Mouse (Mus musculus) telencephalon, adult 2 months (tissue): ENCODE measurements around the gene Zranb2.

Experiments
- DNase-seq: peaks from one replicate; pipeline ENCODE4 v3.0.0-alpha.2; 2011; ENCODE audit warnings: low read depth, low spot score

Gene Zranb2

DNA sequence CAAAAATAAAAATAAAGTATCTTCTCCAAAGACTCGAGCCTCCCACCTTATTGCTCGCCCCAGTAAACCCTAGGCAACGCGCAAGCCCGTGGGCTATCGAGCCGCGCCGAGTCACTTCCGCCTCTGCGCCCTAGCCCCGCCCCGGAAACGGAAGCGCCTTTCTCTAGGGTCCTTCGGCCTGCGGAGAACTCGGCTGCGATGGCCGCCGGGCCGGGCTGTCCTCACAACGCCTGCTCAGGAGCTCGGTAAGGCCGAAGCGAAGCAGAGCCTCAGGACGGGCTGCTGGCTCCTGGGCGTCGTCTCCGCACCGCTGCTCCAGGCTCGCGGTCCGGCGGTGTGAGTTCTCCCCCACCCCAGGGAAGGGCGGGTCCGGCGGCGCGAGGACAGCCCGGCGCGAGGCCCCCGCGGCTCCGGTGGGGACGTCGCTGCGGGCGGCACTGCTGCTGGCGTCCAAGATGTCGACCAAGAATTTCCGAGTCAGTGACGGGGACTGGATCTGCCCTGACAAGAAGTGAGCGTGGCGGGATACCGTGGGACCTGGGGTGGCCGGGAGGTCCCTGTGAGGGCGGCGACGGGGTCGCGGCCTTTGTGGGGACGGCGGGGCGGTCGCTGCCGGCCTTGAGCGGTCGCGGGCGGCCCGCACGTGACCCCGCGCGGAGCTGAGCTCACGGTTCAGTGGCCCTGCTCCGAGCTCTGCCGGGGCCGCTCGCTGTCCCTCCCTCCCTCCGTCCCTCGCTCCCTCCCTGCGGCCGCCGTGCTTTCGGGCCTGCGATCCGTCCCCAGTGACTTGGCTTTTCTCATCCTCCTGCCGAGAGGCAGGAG lies at the start of gene Zranb2:
Zranb2 (plus strand) TSS at position 197 of the 822 bp plus-strand sequence.
- peak; percentile 85 for DNase-seq

- no peak for DNase-seq
Observed at GRCm38 (mm10) chr3:157492043-157492442, 41.9 kb upstream of the Zranb2 start.

DNA sequence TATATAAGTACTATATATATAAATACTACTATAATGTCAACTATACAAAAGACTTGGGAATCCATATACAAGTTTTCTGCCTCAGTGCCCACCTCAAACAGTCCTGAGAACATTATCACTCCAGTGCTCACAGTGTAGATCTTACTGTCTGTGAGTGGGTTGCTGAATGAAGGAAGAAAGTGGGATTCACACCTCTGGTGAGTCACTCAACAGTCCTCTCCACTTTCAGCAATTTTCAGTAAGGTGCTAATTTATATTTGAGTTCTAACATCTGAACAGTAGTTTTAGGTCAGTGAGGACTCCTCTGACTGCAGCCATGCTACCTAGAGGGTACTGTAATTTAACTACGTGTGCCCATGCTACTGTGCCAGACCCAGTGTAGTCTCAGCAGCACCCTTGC lies 31.7 kb upstream of the Zranb2 start:
- DNase-seq: peak; percentile 13

DNA sequence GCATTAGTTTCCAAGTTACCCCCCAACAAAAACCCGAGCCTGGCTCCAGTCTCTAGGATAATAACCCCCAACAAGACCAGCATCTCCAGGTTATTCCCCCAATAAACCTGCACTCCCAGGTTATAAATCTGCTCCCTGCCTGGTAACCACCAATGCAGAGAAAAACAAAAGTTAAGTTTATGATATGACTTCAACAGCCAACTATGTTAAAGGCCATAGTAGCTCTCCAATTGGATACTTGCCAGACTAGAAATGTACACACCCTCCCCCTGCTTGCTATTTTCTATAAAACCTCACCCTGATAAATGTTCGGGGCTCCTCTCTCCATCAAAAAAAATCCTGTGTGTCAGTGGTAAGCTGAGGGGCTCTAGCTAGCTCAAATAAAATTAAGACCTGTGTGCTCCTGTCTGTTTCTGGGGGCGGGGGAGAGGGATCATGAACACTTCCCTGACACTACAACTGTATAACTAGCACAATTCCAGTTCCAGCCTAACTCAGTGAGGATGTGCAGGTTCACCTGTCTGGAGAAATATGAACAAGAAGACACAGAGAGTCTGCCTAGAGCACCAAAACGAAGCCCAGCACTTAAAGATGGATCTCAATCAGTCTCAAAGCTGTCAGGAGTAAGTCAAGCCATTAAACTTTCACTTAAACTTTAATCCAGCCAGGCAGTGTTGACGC lies 19.7 kb upstream of the Zranb2 start:
- DNase-seq: no peak

GRCm38 (mm10) chr3:157516471-157516870 lies 17.5 kb upstream of the Zranb2 start:
- DNase-seq: no peak

GRCm38 (mm10) chr3:157517992-157518391 lies 16.0 kb upstream of the Zranb2 start:
- no peak for DNase-seq

DNA sequence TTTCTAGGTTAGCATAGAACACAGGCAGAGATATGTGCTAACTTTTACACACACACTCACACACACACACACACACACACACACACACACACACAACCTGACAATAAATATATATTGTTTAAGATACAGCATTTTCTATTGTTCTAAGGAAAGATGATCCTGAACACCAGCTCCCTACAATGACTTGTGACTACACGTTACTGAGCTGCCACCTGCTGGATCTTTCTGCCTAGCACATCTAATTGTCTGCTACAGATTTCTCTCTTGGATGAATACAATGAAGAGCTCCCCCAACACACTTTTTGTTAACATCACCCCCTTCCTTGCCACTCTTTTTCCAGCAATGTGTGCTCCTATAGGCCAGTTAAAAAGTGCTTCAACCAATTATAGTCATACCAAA lies 13.5 kb upstream of the Zranb2 start:
- DNase-seq: peak; percentile 52

GRCm38 (mm10) chr3:157523834-157524233 lies 10.1 kb upstream of the Zranb2 start:
- DNase-seq: no peak

DNA sequence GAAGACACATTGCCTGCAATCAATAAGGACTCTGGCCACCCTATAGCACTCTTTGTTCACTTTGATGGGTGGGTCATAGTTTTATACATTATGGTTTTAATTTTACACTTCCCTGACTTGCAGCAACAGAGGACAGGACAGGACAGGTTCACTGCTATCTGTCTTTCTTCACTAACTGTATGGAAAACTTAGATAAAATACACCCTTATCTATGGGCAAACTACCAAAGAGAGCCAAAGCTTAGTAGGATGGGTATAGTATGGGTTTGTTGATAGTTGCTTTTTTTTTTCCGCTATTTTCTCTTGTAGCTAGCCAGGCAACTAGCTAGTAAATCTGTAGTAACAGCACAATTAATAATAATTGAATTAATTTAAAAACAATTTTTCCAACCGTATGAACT lies 2.4 kb upstream of the Zranb2 start:
- no peak for DNase-seq

- DNase-seq: peak; percentile 28
Observed at GRCm38 (mm10) chr3:157534786-157535415, 941 bp downstream of the Zranb2 start.

DNA sequence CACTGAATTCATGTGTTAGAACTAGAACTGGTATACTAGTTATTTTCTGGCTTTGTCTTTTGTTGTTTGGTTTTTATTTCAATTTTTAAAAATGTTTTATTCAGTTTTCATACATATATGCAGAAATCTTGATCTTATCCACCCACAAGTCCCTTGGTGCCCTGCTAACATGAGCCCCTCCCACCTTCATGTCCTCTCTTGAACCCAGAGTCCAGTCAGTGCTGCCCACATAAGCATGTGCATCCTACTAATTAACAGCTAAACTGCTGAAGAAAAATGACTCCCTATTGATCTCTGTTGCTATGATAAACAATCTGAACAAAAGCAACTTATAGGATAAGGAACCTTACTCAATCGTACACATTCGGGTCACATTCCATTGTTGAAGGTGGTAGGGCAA lies 15.4 kb downstream of the Zranb2 start:
- DNase-seq: no peak

DNA sequence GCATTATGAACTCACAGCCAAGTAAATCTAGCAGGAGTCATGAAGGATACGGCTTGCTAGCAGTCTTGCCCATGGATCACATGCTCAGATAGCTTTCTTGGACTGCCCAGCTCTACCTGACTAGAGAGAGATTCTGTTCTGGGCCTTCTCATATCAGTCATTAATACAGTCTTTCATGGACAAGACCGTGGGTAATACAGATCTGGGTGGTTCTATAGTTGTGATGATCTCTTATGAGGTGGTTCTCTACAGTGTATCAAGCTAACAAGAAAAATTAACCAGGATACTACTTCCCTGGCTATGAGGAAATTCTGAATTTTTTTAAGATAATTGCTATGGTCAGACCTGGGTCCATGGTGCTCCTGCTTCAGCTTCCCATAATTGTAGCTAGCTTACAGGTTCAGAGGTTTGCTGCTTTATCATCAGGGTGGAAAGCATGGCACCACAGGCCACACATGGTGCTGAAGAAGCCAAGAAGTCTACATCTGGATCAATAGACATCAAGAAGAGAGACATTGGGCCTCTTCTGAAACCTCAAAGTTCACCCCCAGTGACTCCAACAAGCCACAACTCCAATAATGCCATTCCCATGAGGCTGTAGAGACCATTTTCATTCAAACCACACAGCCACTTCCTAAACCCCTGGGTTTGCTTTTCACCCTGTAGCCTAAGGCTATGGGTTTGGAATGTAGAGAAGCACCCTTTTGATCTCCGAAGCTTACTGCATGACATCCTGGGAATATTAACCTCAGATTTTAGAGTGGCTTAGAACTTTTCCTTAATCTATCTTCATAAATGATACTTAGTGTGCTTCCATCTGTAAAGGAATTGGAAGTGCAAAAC lies 16.0 kb downstream of the Zranb2 start:
- DNase-seq: no peak

DNA sequence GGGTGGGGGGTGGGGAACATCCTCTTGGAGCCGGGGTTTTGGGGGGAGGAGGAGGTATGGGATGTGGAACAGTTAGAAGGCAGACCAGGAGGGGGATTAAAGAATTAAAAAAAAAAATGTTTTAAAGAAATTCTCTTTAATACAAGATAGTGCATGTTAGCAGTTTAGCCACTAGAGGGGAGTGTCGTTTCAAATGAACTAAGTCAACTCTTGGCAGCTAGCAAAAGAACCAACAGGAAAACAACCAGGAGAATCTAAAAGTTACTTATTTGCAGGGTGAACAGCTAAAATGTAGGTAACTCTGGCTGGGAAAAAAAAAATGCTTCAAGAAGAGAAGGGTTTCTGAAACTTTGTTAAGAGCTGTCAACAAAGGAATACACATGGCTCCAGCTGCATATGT lies 31.2 kb downstream of the Zranb2 start:
- peak; percentile 64 for DNase-seq

DNA sequence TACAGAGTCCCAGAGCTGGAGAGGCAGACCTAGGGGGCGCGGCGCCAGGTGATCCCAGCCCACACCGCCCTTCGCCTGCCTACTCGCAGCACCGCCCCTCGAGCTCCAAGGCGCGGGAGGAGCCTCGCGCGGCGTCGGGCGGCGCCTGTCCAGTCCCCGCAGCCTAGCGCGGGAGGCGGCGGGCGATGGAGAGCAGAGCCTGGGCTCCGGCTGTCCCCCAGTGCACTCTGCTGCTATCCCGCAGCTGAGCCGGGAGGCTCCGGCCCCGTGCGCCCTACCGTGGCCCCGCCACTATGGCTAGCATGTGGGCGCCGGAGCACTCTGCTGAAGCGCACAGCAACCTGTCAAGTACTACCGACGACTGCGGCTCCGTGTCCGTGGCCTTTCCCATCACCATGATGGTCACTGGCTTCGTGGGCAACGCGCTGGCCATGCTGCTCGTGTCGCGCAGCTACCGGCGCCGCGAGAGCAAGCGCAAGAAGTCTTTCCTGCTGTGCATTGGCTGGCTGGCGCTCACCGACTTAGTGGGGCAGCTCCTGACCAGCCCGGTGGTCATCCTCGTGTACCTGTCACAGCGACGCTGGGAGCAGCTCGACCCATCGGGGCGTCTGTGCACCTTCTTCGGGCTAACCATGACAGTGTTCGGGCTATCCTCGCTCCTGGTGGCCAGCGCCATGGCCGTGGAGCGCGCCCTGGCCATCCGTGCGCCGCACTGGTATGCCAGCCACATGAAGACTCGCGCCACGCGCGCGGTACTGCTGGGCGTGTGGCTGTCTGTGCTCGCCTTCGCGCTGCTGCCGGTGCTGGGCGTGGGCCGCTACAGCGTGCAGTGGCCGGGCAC lies 33.0 kb downstream of the Zranb2 start, which contains the start of gene Ptger3:
Ptger3 (plus strand) TSS at position 168 of the 841 bp plus-strand sequence.
- no peak for DNase-seq

DNA sequence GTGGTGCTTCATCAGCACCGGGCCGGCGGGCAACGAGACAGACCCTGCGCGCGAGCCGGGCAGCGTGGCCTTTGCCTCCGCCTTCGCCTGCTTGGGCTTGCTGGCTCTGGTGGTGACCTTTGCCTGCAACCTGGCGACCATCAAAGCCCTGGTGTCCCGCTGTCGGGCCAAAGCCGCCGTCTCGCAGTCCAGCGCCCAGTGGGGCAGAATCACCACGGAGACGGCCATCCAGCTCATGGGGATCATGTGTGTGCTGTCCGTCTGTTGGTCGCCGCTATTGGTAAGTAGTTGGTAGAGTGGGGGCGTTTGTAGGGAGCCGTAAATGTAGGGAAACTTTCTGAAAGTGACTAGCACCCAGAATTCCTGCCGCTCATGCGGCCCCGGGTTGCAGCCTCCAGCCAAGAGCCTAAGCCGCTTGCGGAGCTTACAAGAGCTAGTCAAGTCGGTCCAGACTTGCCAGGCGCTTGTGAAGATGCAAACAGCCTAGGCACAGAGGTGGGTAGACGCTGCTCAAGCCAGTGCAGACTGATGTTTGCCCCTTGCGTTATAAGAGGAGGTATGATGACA lies 33.7 kb downstream of the Zranb2 start:
- DNase-seq: no peak

- DNase-seq: no peak
Observed at GRCm38 (mm10) chr3:157572011-157572410, 38.1 kb downstream of the Zranb2 start.

GRCm38 (mm10) chr3:157575441-157576342 lies 41.7 kb downstream of the Zranb2 start:
- no peak for DNase-seq

- DNase-seq: no peak
Observed at GRCm38 (mm10) chr3:157576343-157576722, 42.4 kb downstream of the Zranb2 start.

DNA sequence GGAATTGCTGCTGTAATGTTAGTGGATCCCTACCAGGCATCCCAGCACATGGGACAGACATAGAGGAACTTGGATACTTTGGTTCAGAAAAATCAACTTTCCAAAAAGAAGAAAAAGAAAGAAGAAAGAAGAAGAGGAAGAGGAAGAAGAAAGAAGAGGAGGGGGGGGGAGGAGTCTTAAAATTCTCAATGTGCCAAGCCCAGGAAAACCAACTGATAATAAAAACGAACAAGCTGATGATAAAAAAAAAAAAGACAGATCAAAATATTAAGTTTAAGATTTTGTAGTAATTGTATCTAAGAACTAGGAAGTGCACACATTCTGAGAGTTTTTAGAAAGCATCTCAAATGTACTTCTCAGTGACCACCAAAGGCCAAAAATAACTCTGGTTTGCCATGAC lies 42.9 kb downstream of the Zranb2 start:
- no peak for DNase-seq
